Mouse (Mus musculus): Measurements from ENCODE around the gene Cfap97d1.
"Not testable (repeated sequence)": the region's sequence is repeated elsewhere in the genome, so short reads cannot be mapped to it uniquely, and the experiment has no call there.

Cfap97d1 gene

GRCm38 (mm10) chr11:101974181-101974580 lies 9.9 kb upstream of the Cfap97d1 start:
- no peak for DNase-seq (ENCODE audit: low spot score)

GRCm38 (mm10) chr11:101974923-101975322 lies 9.2 kb upstream of the Cfap97d1 start:
- DNase-seq (ENCODE audit: low spot score) = no peak

- DNase-seq (ENCODE audit: low spot score) = no peak
These were observed 7.1 kb upstream of the Cfap97d1 start for GRCm38 (mm10) chr11:101976949-101977348.

- DNase-seq (ENCODE audit: low spot score) = no peak
These were observed 4.9 kb upstream of the Cfap97d1 start for GRCm38 (mm10) chr11:101979140-101979539.

- no peak for DNase-seq (ENCODE audit: low spot score)
These were observed 3.4 kb upstream of the Cfap97d1 start for GRCm38 (mm10) chr11:101980603-101981157.

GRCm38 (mm10) chr11:101981850-101982249 lies 2.2 kb upstream of the Cfap97d1 start:
- DNase-seq (ENCODE audit: low spot score) = no peak

- DNase-seq (ENCODE audit: low spot score) = no peak
These were observed 1.1 kb upstream of the Cfap97d1 start for GRCm38 (mm10) chr11:101982981-101983411.

GRCm38 (mm10) chr11:101983431-101983921 lies 603 bp upstream of the Cfap97d1 start:
- DNase-seq (ENCODE audit: low spot score) = no peak

GRCm38 (mm10) chr11:101985450-101985849 lies 1.4 kb downstream of the Cfap97d1 start:
- DNase-seq (ENCODE audit: low spot score) = not testable (repeated sequence)

- DNase-seq (ENCODE audit: low spot score) = peak; percentile 90
These were observed 1.9 kb downstream of the Cfap97d1 start for GRCm38 (mm10) chr11:101985990-101986389.

GRCm38 (mm10) chr11:101986913-101987312 lies 2.8 kb downstream of the Cfap97d1 start, which contains the start of gene Dusp3:
Gene Dusp3 (minus strand): TSS chr11:101987013.
- DNase-seq (ENCODE audit: low spot score) = no peak

GRCm38 (mm10) chr11:101990244-101990643 lies 6.2 kb downstream of the Cfap97d1 start:
- no peak for DNase-seq (ENCODE audit: low spot score)

- no peak for DNase-seq (ENCODE audit: low spot score)
These were observed 7.7 kb downstream of the Cfap97d1 start for GRCm38 (mm10) chr11:101991813-101992212.

GRCm38 (mm10) chr11:101992411-101992810 lies 8.3 kb downstream of the Cfap97d1 start:
- no peak for DNase-seq (ENCODE audit: low spot score)

GRCm38 (mm10) chr11:101994100-101994499 lies 10.0 kb downstream of the Cfap97d1 start:
- DNase-seq (ENCODE audit: low spot score) = no peak

- DNase-seq (ENCODE audit: low spot score) = no peak
These were observed 11.9 kb downstream of the Cfap97d1 start for GRCm38 (mm10) chr11:101995938-101996337.

GRCm38 (mm10) chr11:101998258-101998657 lies 14.2 kb downstream of the Cfap97d1 start:
- DNase-seq (ENCODE audit: low spot score) = no peak

GRCm38 (mm10) chr11:101999466-101999865 lies 15.4 kb downstream of the Cfap97d1 start:
- peak; percentile 40 for DNase-seq (ENCODE audit: low spot score)

GRCm38 (mm10) chr11:102004251-102004650 lies 20.2 kb downstream of the Cfap97d1 start:
- DNase-seq (ENCODE audit: low spot score) = no peak

GRCm38 (mm10) chr11:102006271-102006670 lies 22.2 kb downstream of the Cfap97d1 start:
- DNase-seq (ENCODE audit: low spot score) = no peak

GRCm38 (mm10) chr11:102006688-102007087 lies 22.6 kb downstream of the Cfap97d1 start:
- no peak for DNase-seq (ENCODE audit: low spot score)

GRCm38 (mm10) chr11:102008372-102008771 lies 24.3 kb downstream of the Cfap97d1 start:
- DNase-seq (ENCODE audit: low spot score) = no peak

- DNase-seq (ENCODE audit: low spot score) = no peak
These were observed 25.0 kb downstream of the Cfap97d1 start for GRCm38 (mm10) chr11:102008954-102009637.

All from layer of hippocampus, adult 11-12 months (tissue).